Mouse (Mus musculus) layer of hippocampus, postnatal 36 days (tissue): Measurements from ENCODE around the gene Il17rb. TPM values are rescaled to one million over a fixed set of nuclear protein-coding genes. Genes with fewer than 3 reads are reported as not detected.

Experiments
- DNase-seq, 2 experiments: peaks; one replicate each; pipeline ENCODE4 v3.0.0; 2022
- total RNA-seq, 2 experiments: library from RNA; stranded (reverse); gene quantifications; 2 replicates each; pipeline ENCODE4 v1.2.3; 2021

Il17rb gene
- total RNA-seq: 1 to 10 TPM; 1.2 to 1.5 TPM

DNA sequence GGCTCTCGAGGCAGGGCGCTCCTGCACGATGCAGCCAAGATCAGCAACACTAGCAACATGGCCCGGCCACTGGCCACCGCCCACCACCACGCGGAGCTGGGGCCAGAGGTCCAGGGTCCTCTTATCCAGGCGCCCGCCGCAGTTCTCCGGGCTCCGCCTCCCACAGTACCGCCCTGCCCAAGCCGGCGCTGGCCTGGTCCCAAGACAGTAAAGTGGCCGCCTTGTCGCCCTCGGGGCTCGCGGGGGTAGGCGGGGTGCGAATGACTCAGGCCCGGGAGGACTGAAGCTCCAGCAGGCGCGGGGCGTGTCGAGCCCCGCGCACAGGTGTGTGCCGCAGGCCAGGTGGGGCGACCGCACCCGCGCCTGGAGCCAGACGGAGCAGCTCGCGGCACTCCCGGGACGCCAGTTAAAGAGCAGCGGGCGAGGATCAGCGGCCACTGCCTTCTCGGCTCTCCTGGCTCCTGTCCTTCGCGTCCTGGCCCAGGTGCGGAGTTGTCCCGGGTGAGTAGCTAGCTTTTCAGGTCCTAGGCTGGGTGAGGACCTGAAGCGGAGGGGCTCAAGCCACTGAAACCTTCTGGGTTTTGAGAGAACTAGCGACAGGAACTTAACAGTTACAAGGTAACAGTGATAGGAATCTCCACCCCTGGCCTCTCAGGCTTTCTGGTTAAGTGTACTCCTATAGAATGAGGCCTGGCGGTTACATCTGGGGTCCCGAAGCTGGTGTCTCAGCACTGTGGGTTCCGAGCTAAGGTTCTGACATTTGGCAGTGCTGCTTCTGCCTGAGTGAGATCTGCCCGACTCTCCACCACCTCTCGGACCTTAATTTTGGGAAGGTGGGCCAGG lies at the start of gene Il17rb, which contains the start of gene Chdh:
Gene Il17rb, minus strand, starts transcription at position 164 of the 843 bp plus-strand sequence.
Gene Chdh, plus strand, starts transcription at position 291 of the 843 bp plus-strand sequence.
- DNase-seq: peak; percentile 28 to 30

DNA sequence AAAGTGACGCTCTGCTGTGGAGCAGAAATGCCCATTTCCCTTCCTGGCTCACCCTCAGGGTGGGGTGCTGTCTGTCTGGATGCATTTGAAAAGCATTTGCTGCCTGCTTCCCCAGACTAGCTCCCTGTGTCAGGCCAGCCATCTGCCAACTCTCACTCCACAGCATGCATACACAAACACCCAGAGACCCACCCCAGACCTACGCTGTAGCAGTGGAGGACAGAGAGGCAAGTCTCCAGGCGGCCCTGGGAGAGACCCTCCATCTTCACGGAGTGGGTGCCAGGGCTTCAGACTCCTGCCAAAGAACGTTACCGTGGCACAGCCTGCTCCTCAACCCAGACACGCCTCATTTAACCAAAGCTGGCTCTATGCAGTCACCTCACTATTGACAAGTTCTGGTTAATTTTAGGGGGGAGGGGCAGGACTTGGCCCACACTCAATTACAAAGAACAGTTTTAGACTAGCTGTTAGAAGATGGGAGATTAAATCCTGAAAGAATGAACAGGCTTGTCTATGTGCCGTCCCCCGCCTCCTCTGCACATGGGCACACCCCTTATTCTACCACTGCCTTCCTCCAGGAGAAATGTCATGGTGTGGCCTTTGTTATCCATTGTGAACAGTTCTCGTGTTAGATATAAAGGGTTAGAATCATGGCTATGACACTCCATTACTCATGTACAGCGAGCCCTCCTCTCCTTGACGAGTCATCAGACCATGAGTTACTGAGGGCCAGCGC lies 47.5 kb upstream of the Il17rb start:
- peak; percentile 35 to 41 for DNase-seq

DNA sequence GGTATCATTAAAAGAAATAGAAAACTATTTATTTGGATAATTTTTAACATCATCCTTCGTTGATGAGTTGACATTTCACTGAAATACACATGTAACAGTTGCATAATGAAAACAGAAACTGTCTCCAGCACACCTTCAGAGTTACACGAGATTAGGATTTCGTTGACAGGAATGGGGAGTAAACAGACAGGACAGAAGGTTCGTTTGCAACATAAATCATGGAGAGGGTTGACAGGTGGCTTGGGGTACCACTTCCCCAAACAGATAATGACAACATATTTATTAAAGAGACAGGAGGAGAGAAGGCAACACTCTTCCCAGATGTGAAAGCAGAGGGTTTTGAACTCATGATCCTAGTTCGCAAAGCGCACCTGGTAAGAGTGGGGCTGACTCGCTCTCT lies 46.2 kb upstream of the Il17rb start:
- DNase-seq: no peak

GRCm38 (mm10) chr14:30050280-30050679 lies 41.6 kb upstream of the Il17rb start:
- DNase-seq: no peak

- DNase-seq: no peak
Measured at GRCm38 (mm10) chr14:30048049-30048448, 39.4 kb upstream of the Il17rb start.

- no peak for DNase-seq
Measured at GRCm38 (mm10) chr14:30046976-30047375, 38.3 kb upstream of the Il17rb start.

DNA sequence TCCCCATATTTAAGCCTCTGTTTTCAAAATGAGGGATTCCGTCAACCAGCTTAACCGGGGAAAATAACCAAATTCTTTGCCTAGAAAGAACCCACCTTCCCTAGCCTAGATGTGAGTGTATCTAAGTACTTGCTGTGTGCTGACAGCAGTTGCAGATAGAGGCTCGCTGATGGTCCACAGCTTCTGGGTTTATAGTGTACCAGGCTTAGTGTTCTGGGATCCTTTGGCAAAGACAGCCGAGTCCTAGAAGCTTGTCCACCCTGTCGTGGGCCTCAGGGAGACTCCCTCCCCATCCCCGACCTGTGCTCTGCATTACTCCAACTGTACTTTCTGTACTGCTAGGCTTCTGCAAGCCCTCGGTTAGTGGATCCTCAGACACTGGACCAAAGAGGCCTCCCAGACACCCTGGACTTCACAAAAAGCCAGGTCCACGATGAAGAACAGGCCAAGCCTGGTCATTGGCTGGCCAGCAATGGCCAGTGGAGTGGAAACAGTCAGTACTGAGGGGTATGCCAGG lies 37.1 kb upstream of the Il17rb start:
- DNase-seq: no peak

DNA sequence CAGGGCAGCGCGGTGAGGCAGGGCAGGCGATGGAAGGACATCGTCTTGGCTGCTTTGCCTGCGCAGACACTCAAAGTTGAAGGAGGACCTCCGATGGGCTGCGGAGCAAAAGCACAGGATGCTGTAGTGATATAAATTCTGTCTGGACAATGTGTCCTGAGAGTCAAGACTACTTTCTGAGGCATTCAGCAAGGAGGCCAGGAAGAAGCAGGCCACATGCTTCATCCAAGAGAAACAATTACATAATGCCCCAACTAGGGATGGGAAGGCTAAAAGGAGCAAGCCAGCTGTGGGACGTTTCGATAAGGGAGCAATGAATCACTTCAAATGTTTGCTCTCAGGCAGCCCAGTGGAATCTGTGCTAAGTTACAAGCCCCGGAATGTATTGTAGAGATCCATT lies 36.5 kb upstream of the Il17rb start:
- no peak for DNase-seq

- DNase-seq: no peak
Measured at GRCm38 (mm10) chr14:30043356-30043940, 34.8 kb upstream of the Il17rb start.

DNA sequence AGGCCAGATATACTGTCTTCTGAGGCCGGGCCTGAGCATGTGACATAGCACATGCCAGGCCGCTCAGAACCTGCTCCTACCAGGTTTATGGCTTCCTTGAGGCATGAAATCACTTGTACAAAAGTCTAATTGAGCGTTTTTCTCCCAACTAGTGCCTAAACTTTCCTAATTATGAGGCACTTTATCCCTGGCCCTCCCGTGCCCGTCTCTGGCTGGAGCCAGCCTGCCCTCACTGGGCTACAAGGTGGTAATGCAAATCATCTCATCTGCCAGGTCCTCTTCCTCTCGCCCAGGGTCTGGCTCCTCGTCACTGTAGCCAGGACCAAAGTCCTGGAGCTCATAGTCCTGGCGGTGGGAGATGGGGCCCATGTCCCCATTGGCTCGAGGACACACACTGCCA lies 33.1 kb upstream of the Il17rb start:
- DNase-seq: no peak

DNA sequence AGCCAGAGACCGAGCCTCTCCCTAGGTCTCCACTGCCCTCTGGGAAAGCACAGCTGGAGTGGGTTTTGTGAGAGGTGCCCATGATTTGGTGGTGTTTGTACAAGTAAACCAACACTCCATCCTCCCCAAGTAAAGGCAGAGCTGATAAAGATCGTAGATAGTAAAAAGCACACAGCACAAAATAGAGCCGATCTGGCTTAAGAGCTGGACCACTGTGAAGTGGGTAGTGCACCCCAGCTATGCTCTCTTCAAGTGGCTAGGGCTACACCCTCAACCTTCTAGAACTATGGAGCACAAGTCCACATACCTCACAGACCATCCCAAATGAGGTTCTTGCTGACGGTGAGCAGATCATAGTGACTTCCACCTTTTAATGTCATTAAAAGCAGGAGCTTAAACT lies 30.7 kb upstream of the Il17rb start:
- no peak for DNase-seq

GRCm38 (mm10) chr14:30038431-30038830 lies 29.7 kb upstream of the Il17rb start:
- DNase-seq: peak; percentile 27 to 40

DNA sequence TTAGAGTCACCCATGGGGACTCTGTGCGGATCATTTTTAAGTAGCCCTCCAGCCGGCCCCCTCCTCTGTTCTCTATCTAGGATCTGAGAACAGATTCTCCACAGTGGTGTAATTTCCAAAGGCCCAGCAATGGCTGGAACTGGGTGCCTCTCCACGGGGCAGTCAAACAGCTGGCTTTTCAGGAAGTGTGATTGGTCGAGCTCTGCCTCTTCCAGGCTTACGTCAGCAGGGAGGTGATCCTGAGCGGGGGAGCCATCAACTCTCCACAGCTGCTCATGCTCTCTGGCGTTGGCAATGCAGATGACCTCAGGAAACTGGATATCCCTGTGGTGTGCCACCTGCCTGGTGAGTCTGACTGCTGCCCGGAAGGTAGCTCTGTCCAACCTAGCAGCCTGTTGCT lies 24.7 kb upstream of the Il17rb start:
- DNase-seq: no peak

GRCm38 (mm10) chr14:30027378-30027777 lies 18.7 kb upstream of the Il17rb start:
- no peak for DNase-seq

GRCm38 (mm10) chr14:30024387-30024786 lies 15.7 kb upstream of the Il17rb start:
- no peak for DNase-seq

DNA sequence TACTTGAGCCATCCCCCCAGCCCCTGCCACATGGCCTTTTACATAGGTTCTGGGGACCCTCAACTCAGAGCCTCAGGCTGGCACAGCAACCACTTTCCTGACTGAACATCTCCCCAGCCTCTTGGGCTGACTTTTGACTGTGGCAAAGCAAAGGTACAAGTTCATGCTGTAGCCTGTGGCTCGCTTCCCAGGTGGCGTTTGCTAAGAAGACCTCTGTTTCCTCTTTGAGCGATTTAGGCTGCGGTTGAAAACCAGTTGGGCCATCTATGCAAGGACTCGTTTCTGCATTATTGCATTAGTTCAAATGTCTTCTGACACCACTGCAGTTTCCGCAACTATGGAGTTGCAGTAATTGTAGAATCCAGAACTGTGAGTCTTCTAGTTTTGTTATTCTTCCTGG lies 13.8 kb upstream of the Il17rb start:
- DNase-seq: no peak

DNA sequence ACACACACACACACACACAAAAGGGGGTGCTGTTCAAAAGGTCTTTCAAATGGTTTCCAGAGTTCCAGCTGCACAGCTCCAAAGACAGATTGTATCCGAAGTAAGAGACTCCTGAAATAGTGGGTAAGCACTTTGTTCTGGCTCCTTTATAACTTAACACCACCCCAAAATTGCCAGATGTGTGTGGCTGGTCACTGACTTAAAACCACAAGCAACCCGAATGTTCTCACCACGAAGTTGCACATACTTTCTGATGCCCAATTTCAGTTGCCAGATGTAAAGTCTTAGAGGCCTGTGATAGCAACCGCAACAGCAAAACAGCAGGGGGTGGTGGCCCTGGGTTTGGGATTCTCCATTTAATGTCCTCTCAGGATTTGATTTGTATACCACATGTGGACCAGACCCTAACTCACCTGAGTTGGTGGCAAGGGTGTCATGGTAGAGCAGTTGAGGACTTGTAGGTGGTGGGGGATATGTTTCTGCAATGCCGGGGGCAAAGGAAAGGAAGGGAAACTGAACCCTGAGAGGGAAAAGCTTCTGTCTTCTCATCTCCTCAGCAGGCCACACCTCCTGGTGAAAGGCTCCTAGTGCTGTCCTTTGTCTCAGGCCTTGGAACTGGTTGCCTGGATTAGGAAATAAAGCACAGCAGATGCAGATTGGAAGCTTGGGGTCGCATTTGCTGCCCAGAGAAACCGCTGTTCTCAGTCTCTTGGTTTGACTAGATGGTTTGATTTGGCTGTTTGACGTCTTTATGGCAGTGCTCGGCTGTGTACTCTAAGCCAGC lies 11.3 kb upstream of the Il17rb start:
- no peak for DNase-seq

- no peak for DNase-seq
Measured at GRCm38 (mm10) chr14:30019375-30019774, 10.7 kb upstream of the Il17rb start.

DNA sequence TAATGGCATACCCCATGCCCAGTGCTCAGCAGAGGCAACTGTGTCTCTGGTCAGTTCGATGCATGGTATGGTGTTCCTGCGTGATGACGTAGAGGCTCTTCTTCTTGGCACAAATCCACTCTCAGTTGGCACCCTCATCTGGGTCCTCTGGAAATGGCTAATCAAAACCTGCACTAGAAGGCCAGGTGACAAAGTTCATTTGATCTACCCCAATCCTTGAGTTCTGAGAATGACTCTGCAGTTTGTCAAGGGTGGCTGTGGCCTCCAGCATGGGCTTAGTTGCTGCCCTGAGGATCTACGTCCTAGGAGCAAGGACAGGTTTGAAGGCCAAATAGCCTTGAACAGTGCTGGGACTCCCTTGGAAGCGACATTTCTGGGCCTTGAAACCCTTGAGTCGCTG lies 10.2 kb upstream of the Il17rb start:
- no peak for DNase-seq

DNA sequence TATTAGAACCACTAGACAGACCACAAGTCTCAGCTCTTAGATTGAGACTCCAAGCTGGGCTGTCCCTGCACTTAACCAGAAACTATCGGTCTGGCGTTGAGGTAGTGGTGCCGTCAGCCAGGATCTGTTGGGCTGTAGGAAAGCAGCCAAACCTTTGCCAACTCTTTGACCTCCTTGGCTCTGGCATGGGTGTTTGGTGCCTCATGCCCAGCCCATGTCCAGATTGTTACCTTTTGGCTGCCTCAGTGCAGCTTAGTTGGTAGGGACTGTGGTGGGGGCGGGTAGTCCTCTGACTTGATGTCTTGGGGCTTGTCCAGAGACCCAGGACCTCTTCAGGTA lies 9.7 kb upstream of the Il17rb start:
- no peak for DNase-seq

DNA sequence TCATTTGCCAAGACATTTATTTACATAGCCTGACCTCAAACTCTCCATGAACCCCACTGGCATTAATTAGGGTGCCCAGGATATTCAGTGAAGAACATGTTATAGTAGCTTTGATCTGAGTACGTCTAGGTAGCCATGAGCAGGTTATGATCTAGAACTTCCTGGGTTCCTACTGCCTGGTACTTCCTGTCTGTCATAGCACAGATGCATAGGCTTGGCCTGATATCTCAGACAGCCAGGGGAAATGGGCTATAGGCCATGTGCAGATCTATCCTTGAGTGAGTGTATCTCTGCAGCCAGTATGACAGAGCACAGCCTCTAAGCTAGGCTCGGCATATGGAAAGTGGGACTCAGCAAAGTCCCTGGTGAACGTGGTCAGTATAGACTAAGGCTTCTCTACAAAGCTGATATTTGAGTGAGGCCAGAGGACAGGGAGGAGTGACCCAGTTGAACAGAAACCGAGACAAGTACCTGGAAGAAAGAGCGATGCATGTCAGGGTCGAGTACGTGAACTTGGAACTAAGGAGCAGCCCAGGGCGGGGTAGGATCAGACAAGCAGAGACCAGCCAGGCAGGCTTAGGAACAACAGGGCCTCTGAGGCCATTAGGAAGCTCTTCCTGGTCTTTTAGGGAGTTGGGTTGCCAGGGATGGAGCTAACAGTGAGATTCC lies 9.2 kb upstream of the Il17rb start:
- DNase-seq: no peak

DNA sequence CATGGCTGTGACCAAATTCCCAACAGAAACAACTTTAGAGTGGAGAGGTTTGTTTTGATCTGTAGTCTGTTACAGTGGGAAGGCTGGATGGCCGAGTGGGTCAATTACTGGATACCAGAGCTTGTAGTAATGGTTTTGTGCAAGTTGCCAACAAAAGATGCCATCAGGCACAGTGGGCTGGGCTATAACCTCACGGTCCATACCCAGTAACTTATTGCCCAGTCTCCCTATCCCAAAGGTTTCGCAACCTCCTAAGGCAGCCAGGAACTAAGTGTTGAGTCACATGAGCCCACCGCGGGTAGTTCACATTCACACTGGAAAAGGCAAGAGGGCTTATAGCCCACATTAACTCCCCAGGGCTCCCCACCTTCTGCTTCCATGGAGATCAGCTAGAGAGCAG lies 8.0 kb upstream of the Il17rb start:
- no peak for DNase-seq
